Mouse (Mus musculus) G1E-ER4 (cell line): ENCODE results near the gene Homer1. TPM values are rescaled to one million over a fixed set of nuclear protein-coding genes. Genes with fewer than 3 reads are reported as not detected.

ENCODE experiments used
- GATA1 ChIP-seq: IDR thresholded peaks from one replicate; pipeline ENCODE4 v1.8.0; 2012; ENCODE audit warnings: low read length, inconsistent platforms
- polyA plus RNA-seq: library from polyadenylated mRNA; stranded (reverse); fragments of >175 nt; gene quantifications from 2 replicates; pipeline ENCODE4 v1.2.3, GENCODE M21; 2012

The Homer1 gene
- polyA plus RNA-seq, result 8.3 and 10.3 TPM in 2 replicates

- no peak for TF ChIP-seq GATA1
Measured at GRCm38 (mm10) chr13:93299316-93299715, at the start of gene Homer1. TSS of gene Homer1 (plus strand) at chr13:93299635.

GRCm38 (mm10) chr13:93251732-93252131, 47.7 kb upstream of the Homer1 start:
- no peak for TF ChIP-seq GATA1

- TF ChIP-seq GATA1, result no peak
Measured at GRCm38 (mm10) chr13:93252175-93252574, 47.3 kb upstream of the Homer1 start.

- no peak for TF ChIP-seq GATA1
Measured at GRCm38 (mm10) chr13:93252941-93253340, 46.5 kb upstream of the Homer1 start.

- no peak for TF ChIP-seq GATA1
Measured at GRCm38 (mm10) chr13:93267151-93267550, 32.3 kb upstream of the Homer1 start.

- no peak for TF ChIP-seq GATA1
Measured at GRCm38 (mm10) chr13:93300581-93300980, 1.1 kb downstream of the Homer1 start.

- TF ChIP-seq GATA1, result no peak
Measured at GRCm38 (mm10) chr13:93301060-93301459, 1.6 kb downstream of the Homer1 start.

GRCm38 (mm10) chr13:93302846-93303562, 3.6 kb downstream of the Homer1 start:
- TF ChIP-seq GATA1, result no peak

GRCm38 (mm10) chr13:93303563-93304250, 4.3 kb downstream of the Homer1 start:
- no peak for TF ChIP-seq GATA1

- no peak for TF ChIP-seq GATA1
Measured at GRCm38 (mm10) chr13:93304251-93305001, 5.0 kb downstream of the Homer1 start.

GRCm38 (mm10) chr13:93305149-93305548, 5.7 kb downstream of the Homer1 start:
- TF ChIP-seq GATA1, result no peak

- no peak for TF ChIP-seq GATA1
Measured at GRCm38 (mm10) chr13:93305636-93306035, 6.2 kb downstream of the Homer1 start.

GRCm38 (mm10) chr13:93306545-93306944, 7.1 kb downstream of the Homer1 start:
- no peak for TF ChIP-seq GATA1

GRCm38 (mm10) chr13:93307700-93308099, 8.3 kb downstream of the Homer1 start:
- no peak for TF ChIP-seq GATA1

GRCm38 (mm10) chr13:93309295-93309694, 9.9 kb downstream of the Homer1 start:
- TF ChIP-seq GATA1, result no peak

- TF ChIP-seq GATA1, result no peak
Measured at GRCm38 (mm10) chr13:93312518-93312917, 13.1 kb downstream of the Homer1 start.
